Mouse (Mus musculus): ENCODE data around the gene Gm27029. TPM values are rescaled to one million over a fixed set of nuclear protein-coding genes. Genes with fewer than 3 reads are reported as not detected.

Gene Gm27029
- total and polyA plus RNA-seq, 2 experiments from 2014 or later = 2.2 to 6.4 TPM

GRCm38 (mm10) chr11:101436916-101437315 lies 12.3 kb upstream of the Gm27029 start:
- WGBS = 38% methylated on average over 4 of the region's 4 CpGs
- H3K4me3 ChIP-seq (ENCODE audit: low read length) = no peak overlapping the region
- H3K27ac ChIP-seq = no peak overlapping the region
- H3K9me3 ChIP-seq (ENCODE audit: low read length) = no peaks in the 10 kb centered on the region
- no peak overlapping the region for H3K4me2 ChIP-seq (ENCODE audit: low read depth, low read length)
- DNase-seq (ENCODE audit: low spot score) (no peak), ATAC-seq (no peak)
- H3K36me3 ChIP-seq (ENCODE audit: insufficient read depth, low read length) = peaks cover 22% of the 10 kb centered on the region
- no peak for TF ChIP-seq CTCF (IDR thresholded peaks at IDR 0.05; ENCODE audit: low read depth)
- no peaks in the 10 kb centered on the region for H3K27me3 ChIP-seq (ENCODE audit: insufficient read depth, low read length)
- H3K9ac ChIP-seq (replicated peaks; ENCODE audit: low read length) = no peak overlapping the region
- H3K4me1 ChIP-seq (ENCODE audit: insufficient read depth, low read length) = no peaks in the 10 kb centered on the region

DNA sequence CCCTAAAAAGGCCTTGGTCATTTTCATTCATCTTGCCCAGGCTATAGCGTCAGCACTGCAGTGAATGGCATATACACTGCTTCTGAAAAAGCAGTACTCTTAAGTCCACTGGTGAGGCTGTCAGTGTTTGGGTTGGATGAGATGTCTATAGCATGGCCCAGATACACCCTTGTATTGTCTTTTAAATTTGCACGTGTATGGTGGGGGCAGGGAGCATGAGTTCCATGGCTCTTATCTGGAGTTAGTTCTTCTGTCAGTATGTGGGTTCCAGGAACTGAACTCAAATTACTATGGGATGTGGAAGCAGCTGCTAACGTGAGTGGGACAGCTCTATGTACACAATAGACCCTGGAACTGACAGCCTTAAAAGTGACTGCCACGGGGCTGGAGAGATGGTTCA lies 11.2 kb upstream of the Gm27029 start:
- no peak for TF ChIP-seq CTCF (IDR thresholded peaks at IDR 0.05; ENCODE audit: low read depth)
- Histone ChIP-seq H3K9ac (replicated peaks; ENCODE audit: low read length) (no peak overlapping the region), H3K4me1 (ENCODE audit: insufficient read depth, low read length) (no peaks in the 10 kb centered on the region), H3K27me3 (ENCODE audit: insufficient read depth, low read length) (no peaks in the 10 kb centered on the region), H3K36me3 (ENCODE audit: insufficient read depth, low read length) (peaks cover 31% of the 10 kb centered on the region), H3K4me2 (ENCODE audit: low read depth, low read length) (no peak overlapping the region), H3K9me3 (ENCODE audit: low read length) (no peaks in the 10 kb centered on the region), H3K4me3 (ENCODE audit: low read length) (no peak overlapping the region), H3K27ac (no peak overlapping the region)
- ATAC-seq (no peak), DNase-seq (ENCODE audit: low spot score) (no peak)
- 86% methylated on average over 4 of the region's 4 CpGs for WGBS

GRCm38 (mm10) chr11:101433396-101433795 lies 8.8 kb upstream of the Gm27029 start:
- 59% methylated on average over 13 of the region's 13 CpGs for WGBS
- Histone ChIP-seq H3K27ac (0 out of 2 replicates have a peak overlapping the region, but pooled peaks have one; percentile 11), H3K27me3 (ENCODE audit: insufficient read depth, low read length) (no peaks in the 10 kb centered on the region), H3K9me3 (ENCODE audit: low read length) (no peaks in the 10 kb centered on the region), H3K4me1 (ENCODE audit: insufficient read depth, low read length) (no peaks in the 10 kb centered on the region), H3K9ac (replicated peaks; ENCODE audit: low read length) (no peak overlapping the region; the same call in 1 of the 2 replicates), H3K36me3 (ENCODE audit: insufficient read depth, low read length) (peaks cover 37% of the 10 kb centered on the region), H3K4me2 (ENCODE audit: low read depth, low read length) (no peak overlapping the region), H3K4me3 (ENCODE audit: low read length) (no peak overlapping the region)
- ATAC-seq = peak; percentile 45
- no peak for TF ChIP-seq CTCF (IDR thresholded peaks at IDR 0.05; ENCODE audit: low read depth)
- DNase-seq (ENCODE audit: low spot score) = peak; percentile 45

DNA sequence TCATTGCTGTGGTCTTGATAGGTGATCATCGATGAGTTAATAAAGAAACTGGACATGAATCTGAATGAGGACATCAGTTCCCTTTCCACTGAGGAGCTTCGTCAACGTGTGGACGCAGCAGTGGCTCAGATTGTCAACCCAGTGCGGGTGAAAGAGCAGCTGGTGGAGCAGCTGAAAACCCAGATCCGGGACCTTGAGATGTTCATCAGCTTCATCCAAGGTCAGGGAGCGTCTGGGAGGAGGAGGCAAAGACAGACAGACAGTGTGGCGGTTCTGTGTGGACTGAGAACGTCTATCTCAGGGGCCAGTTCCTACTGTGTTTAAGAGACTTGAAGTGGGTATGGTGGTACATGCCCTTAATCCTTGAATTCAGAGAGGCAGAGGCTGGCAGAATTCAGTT lies 6.7 kb upstream of the Gm27029 start:
- Histone ChIP-seq H3K27ac (no peak overlapping the region), H3K4me1 (ENCODE audit: insufficient read depth, low read length) (peaks cover 1% of the 10 kb centered on the region), H3K27me3 (ENCODE audit: insufficient read depth, low read length) (no peaks in the 10 kb centered on the region), H3K9ac (replicated peaks; ENCODE audit: low read length) (no peak overlapping the region), H3K36me3 (ENCODE audit: insufficient read depth, low read length) (peaks cover 37% of the 10 kb centered on the region), H3K4me2 (ENCODE audit: low read depth, low read length) (no peak overlapping the region), H3K9me3 (ENCODE audit: low read length) (no peaks in the 10 kb centered on the region), H3K4me3 (ENCODE audit: low read length) (no peak overlapping the region)
- WGBS = 92% methylated on average over 9 of the region's 9 CpGs
- TF ChIP-seq CTCF (IDR thresholded peaks at IDR 0.05; ENCODE audit: low read depth) = no peak
- ATAC-seq = no peak
- DNase-seq (ENCODE audit: low spot score) = no peak

GRCm38 (mm10) chr11:101426165-101426564 lies 1.6 kb upstream of the Gm27029 start:
- Histone ChIP-seq H3K36me3 (ENCODE audit: insufficient read depth, low read length) (peaks cover 7% of the 10 kb centered on the region), H3K9ac (replicated peaks; ENCODE audit: low read length) (peak overlapping the region; percentile 79), H3K4me3 (ENCODE audit: low read length) (peak overlapping the region; percentile 97), H3K27ac (no peak overlapping the region), H3K9me3 (ENCODE audit: low read length) (no peaks in the 10 kb centered on the region), H3K4me1 (ENCODE audit: insufficient read depth, low read length) (peaks cover 21% of the 10 kb centered on the region), H3K4me2 (ENCODE audit: low read depth, low read length) (peak overlapping the region; percentile 77), H3K27me3 (ENCODE audit: insufficient read depth, low read length) (no peaks in the 10 kb centered on the region)
- no peak for ATAC-seq
- 65% methylated on average over 8 of the region's 8 CpGs for WGBS
- TF ChIP-seq CTCF (IDR thresholded peaks at IDR 0.05; ENCODE audit: low read depth) = no peak
- no peak for DNase-seq (ENCODE audit: low spot score)

DNA sequence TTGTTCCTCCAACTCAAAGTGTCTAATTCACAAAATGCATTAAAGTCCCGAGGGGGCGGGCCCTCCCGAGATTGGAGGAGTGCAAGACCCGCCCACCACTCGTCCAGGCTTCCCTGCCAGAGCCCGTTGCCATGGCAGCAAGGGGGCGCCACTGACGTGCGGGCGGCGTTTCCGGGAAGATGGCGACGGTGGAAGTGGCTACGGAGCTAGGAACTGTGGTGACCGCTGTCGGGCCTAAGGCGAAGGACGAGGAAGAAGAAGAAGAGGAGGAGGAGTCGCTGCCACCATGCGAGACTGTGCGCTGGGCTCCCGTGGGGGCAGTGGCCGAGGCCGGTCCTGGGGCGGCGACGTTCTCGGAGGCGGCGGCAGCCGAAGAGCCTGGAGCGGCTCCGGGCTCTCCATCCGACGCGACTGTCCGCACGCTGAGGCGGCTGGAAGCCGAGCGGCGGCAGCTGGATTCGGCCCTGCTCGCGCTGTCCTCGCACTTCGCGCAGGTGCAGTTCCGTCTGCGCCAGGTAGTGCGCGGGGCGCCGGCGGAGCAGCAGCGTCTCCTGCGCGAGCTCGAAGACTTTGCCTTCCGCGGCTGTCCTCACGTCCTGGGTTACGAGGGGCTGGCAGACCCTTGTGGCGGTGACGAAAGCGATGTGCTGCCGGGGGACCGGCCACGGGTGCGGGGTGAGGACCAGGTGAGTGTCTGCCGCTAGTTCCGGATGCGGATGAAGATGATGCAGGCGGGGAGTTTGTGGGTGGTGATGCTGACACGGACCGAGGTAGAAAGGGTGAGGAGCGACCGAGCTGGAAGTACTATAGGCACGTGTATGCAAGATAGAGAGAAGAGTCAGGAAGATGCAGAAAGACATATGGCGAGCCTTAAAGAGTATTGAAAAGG lies 573 bp upstream of the Gm27029 start, which contains the start of the genes Rundc1 and Ptges3l:
Gene Rundc1 (plus strand): TSS at position 161 of the 889 bp plus-strand sequence.
Gene Ptges3l (minus strand): TSS at position 409 of the 889 bp plus-strand sequence.
- H3K4me1 ChIP-seq (ENCODE audit: insufficient read depth, low read length) = peaks cover 21% of the 10 kb centered on the region
- peak within 1 kb of the TSS; percentile 79 for H3K9ac ChIP-seq (replicated peaks; ENCODE audit: low read length)
- TF ChIP-seq CTCF (IDR thresholded peaks at IDR 0.05; ENCODE audit: low read depth) = peak; percentile 67
- DNase-seq (ENCODE audit: low spot score) = peak; percentile 98
- peak within 1 kb of the TSS; percentile 97 for H3K4me3 ChIP-seq (ENCODE audit: low read length)
- no peaks in the 10 kb centered on the region for H3K27me3 ChIP-seq (ENCODE audit: insufficient read depth, low read length)
- peak within 1 kb of the TSS; percentile 77 for H3K4me2 ChIP-seq (ENCODE audit: low read depth, low read length)
- H3K9me3 ChIP-seq (ENCODE audit: low read length) = no peaks in the 10 kb centered on the region
- ATAC-seq = peak; percentile 96
- WGBS = under 1% methylated on average over 80 of the region's 81 CpGs
- peak within 1 kb of the TSS; percentile 93 for H3K27ac ChIP-seq
- 0 out of 2 replicates have a peak, but pooled peaks cover 6% of the 10 kb centered on the region for H3K36me3 ChIP-seq (ENCODE audit: insufficient read depth, low read length)

Measured in hindbrain, postnatal 0 days (tissue).